Mouse (Mus musculus) frontal cortex, postnatal 14 days (tissue): ENCODE measurements at regions not wholly inside any gene's neighbourhood (a gene's known extent, or its start where the extent isn't known, plus 50 kb on each side); places are given as distances from the start of the nearest gene placed in this dataset.
"Not testable (repeated sequence)": the region's sequence is repeated elsewhere in the genome, so short reads cannot be mapped to it uniquely, and the experiment has no call there.

ENCODE experiments used
- DNase-seq, 2 experiments: peaks; one replicate each; pipeline ENCODE4 v3.0.0; 2022; ENCODE audit warnings: low spot score in 2 of 2

- no peak for DNase-seq
These were observed 56.9 kb upstream of the Prdm9 start for GRCm38 (mm10) chr17:15620746-15621694.

- DNase-seq, result peak in 1 of 2 experiments; percentile 9
These were observed 58.8 kb upstream of the Prdm9 start for GRCm38 (mm10) chr17:15622913-15623312.

- DNase-seq, result no peak
These were observed 66.6 kb upstream of the Prdm9 start for GRCm38 (mm10) chr17:15630792-15631191.

GRCm38 (mm10) chr17:15631626-15632025, 67.5 kb upstream of the Prdm9 start:
- no peak for DNase-seq

GRCm38 (mm10) chr17:15632090-15632489, 67.9 kb upstream of the Prdm9 start:
- DNase-seq, result no peak

GRCm38 (mm10) chr17:15639111-15639865, 65.5 kb upstream of the Chd1 start:
- not testable (repeated sequence) for DNase-seq

- DNase-seq, result no peak
These were observed 64.0 kb upstream of the Chd1 start for GRCm38 (mm10) chr17:15640776-15641175.

- no peak for DNase-seq
These were observed 63.0 kb upstream of the Chd1 start for GRCm38 (mm10) chr17:15641764-15642163.

GRCm38 (mm10) chr17:15646768-15647167, 58.0 kb upstream of the Chd1 start:
- DNase-seq, result no peak

GRCm38 (mm10) chr17:15650089-15650742, 54.6 kb upstream of the Chd1 start:
- DNase-seq, result no peak

GRCm38 (mm10) chr17:15651869-15652268, 52.9 kb upstream of the Chd1 start:
- DNase-seq, result no peak
